Mouse (Mus musculus): Measurements from ENCODE around the gene Rims3. TPM values are rescaled to one million over a fixed set of nuclear protein-coding genes. Genes with fewer than 3 reads are reported as not detected.
A peak's percentile ranks its signal among the peaks of the same experiment; 100 is the strongest.

The Rims3 gene
- polyA plus RNA-seq, 1 experiment from 2014 or later, result 0.26 TPM

- Histone ChIP-seq H3K4me2 (replicated peaks; ENCODE audit: low read depth, low read length) (no peak overlapping the region), H3K36me3 (ENCODE audit: insufficient read depth, low read length) (no peaks in the 10 kb centered on the region), H3K9me3 (ENCODE audit: low read length) (no peaks in the 10 kb centered on the region), H3K27me3 (replicated peaks; ENCODE audit: insufficient read depth, low read length) (0 out of 2 replicates have a peak, but pooled peaks cover 9% of the 10 kb centered on the region), H3K4me3 (ENCODE audit: low read depth, low read length) (no peak overlapping the region), H3K27ac (ENCODE audit: low read length) (no peak overlapping the region), H3K4me1 (ENCODE audit: insufficient read depth, low read depth, low read length) (no peaks in the 10 kb centered on the region), H3K9ac (replicated peaks; ENCODE audit: low read depth) (no peak overlapping the region)
- ATAC-seq, result no peak
- TF ChIP-seq EP300 (IDR thresholded peaks at IDR 0.05) (no peak), CTCF (IDR thresholded peaks at IDR 0.05) (no peak)
- no peak for DNase-seq (ENCODE audit: low spot score)
- 51% methylated on average over 7 of the region's 7 CpGs for WGBS
Observed at GRCm38 (mm10) chr4:120859865-120860264, 5.2 kb downstream of the Rims3 start.

- ATAC-seq (peak; percentile 41; the same call in 1 of the 2 replicates), DNase-seq (ENCODE audit: low spot score) (peak; percentile 61)
- H3K27me3 ChIP-seq (replicated peaks; ENCODE audit: insufficient read depth, low read length), result no peaks in the 10 kb centered on the region
- H3K4me1 ChIP-seq (ENCODE audit: insufficient read depth, low read depth, low read length), result no peaks in the 10 kb centered on the region
- no peak overlapping the region for H3K9ac ChIP-seq (replicated peaks; ENCODE audit: low read depth)
- no peak overlapping the region for H3K4me2 ChIP-seq (replicated peaks; ENCODE audit: low read depth, low read length)
- no peak overlapping the region for H3K4me3 ChIP-seq (ENCODE audit: low read depth, low read length)
- no peak overlapping the region for H3K27ac ChIP-seq (ENCODE audit: low read length)
- TF ChIP-seq EP300 (IDR thresholded peaks at IDR 0.05) (no peak), CTCF (IDR thresholded peaks at IDR 0.05) (no peak)
- no peaks in the 10 kb centered on the region for H3K9me3 ChIP-seq (ENCODE audit: low read length)
- H3K36me3 ChIP-seq (ENCODE audit: insufficient read depth, low read length), result no peaks in the 10 kb centered on the region
- 3% methylated on average over 6 of the region's 6 CpGs for WGBS
Observed at GRCm38 (mm10) chr4:120866211-120866610, 11.6 kb downstream of the Rims3 start.

GRCm38 (mm10) chr4:120868246-120868645, 13.6 kb downstream of the Rims3 start:
- Histone ChIP-seq H3K9ac (replicated peaks; ENCODE audit: low read depth) (no peak overlapping the region), H3K9me3 (ENCODE audit: low read length) (no peaks in the 10 kb centered on the region), H3K4me3 (ENCODE audit: low read depth, low read length) (no peak overlapping the region), H3K4me2 (replicated peaks; ENCODE audit: low read depth, low read length) (no peak overlapping the region), H3K27ac (ENCODE audit: low read length) (no peak overlapping the region), H3K36me3 (ENCODE audit: insufficient read depth, low read length) (no peaks in the 10 kb centered on the region), H3K4me1 (ENCODE audit: insufficient read depth, low read depth, low read length) (no peaks in the 10 kb centered on the region), H3K27me3 (replicated peaks; ENCODE audit: insufficient read depth, low read length) (no peaks in the 10 kb centered on the region)
- DNase-seq (ENCODE audit: low spot score) (no peak), ATAC-seq (no peak)
- 57% methylated on average over 5 of the region's 5 CpGs for whole genome bisulfite sequencing
- TF ChIP-seq EP300 (IDR thresholded peaks at IDR 0.05) (no peak), CTCF (IDR thresholded peaks at IDR 0.05) (no peak)

- WGBS, result 57% methylated on average over 3 of the region's 3 CpGs
- Histone ChIP-seq H3K9me3 (ENCODE audit: low read length) (no peaks in the 10 kb centered on the region), H3K4me1 (ENCODE audit: insufficient read depth, low read depth, low read length) (no peaks in the 10 kb centered on the region), H3K4me3 (ENCODE audit: low read depth, low read length) (no peak overlapping the region), H3K27ac (ENCODE audit: low read length) (no peak overlapping the region), H3K36me3 (ENCODE audit: insufficient read depth, low read length) (no peaks in the 10 kb centered on the region), H3K27me3 (replicated peaks; ENCODE audit: insufficient read depth, low read length) (no peaks in the 10 kb centered on the region), H3K4me2 (replicated peaks; ENCODE audit: low read depth, low read length) (no peak overlapping the region), H3K9ac (replicated peaks; ENCODE audit: low read depth) (no peak overlapping the region)
- TF ChIP-seq EP300 (IDR thresholded peaks at IDR 0.05), result no peak
- TF ChIP-seq CTCF (IDR thresholded peaks at IDR 0.05), result no peak
- DNase-seq (ENCODE audit: low spot score) (no peak), ATAC-seq (no peak)
Observed at GRCm38 (mm10) chr4:120868988-120869387, 14.4 kb downstream of the Rims3 start.

GRCm38 (mm10) chr4:120870262-120870748, 15.7 kb downstream of the Rims3 start:
- DNase-seq (ENCODE audit: low spot score) (no peak), ATAC-seq (no peak)
- WGBS, result 52% methylated on average over 7 of the region's 7 CpGs
- Histone ChIP-seq H3K4me1 (ENCODE audit: insufficient read depth, low read depth, low read length) (no peaks in the 10 kb centered on the region), H3K4me2 (replicated peaks; ENCODE audit: low read depth, low read length) (no peak overlapping the region), H3K4me3 (ENCODE audit: low read depth, low read length) (no peak overlapping the region), H3K9ac (replicated peaks; ENCODE audit: low read depth) (no peak overlapping the region), H3K9me3 (ENCODE audit: low read length) (no peaks in the 10 kb centered on the region), H3K36me3 (ENCODE audit: insufficient read depth, low read length) (no peaks in the 10 kb centered on the region), H3K27ac (ENCODE audit: low read length) (no peak overlapping the region), H3K27me3 (replicated peaks; ENCODE audit: insufficient read depth, low read length) (no peaks in the 10 kb centered on the region)
- no peak for TF ChIP-seq EP300 (IDR thresholded peaks at IDR 0.05)
- no peak for TF ChIP-seq CTCF (IDR thresholded peaks at IDR 0.05)

GRCm38 (mm10) chr4:120875961-120876360, 21.3 kb downstream of the Rims3 start:
- no peaks in the 10 kb centered on the region for H3K36me3 ChIP-seq (ENCODE audit: insufficient read depth, low read length)
- no peak overlapping the region for H3K27ac ChIP-seq (ENCODE audit: low read length)
- H3K27me3 ChIP-seq (replicated peaks; ENCODE audit: insufficient read depth, low read length), result no peaks in the 10 kb centered on the region
- no peak for DNase-seq (ENCODE audit: low spot score)
- TF ChIP-seq EP300 (IDR thresholded peaks at IDR 0.05) (no peak), CTCF (IDR thresholded peaks at IDR 0.05) (no peak)
- no peaks in the 10 kb centered on the region for H3K9me3 ChIP-seq (ENCODE audit: low read length)
- H3K4me3 ChIP-seq (ENCODE audit: low read depth, low read length), result no peak overlapping the region
- ATAC-seq, result no peak
- 40% methylated on average over 3 of the region's 3 CpGs for WGBS
- H3K9ac ChIP-seq (replicated peaks; ENCODE audit: low read depth), result no peak overlapping the region
- no peak overlapping the region for H3K4me2 ChIP-seq (replicated peaks; ENCODE audit: low read depth, low read length)
- H3K4me1 ChIP-seq (ENCODE audit: insufficient read depth, low read depth, low read length), result no peaks in the 10 kb centered on the region

GRCm38 (mm10) chr4:120878728-120879127, 24.1 kb downstream of the Rims3 start:
- no peaks in the 10 kb centered on the region for H3K9me3 ChIP-seq (ENCODE audit: low read length)
- WGBS, result 57% methylated on average over 3 of the region's 3 CpGs

More at GRCm38 (mm10) chr4:120878728-120879127, 24.1 kb downstream of the Rims3 start:
- no peaks in the 10 kb centered on the region for H3K36me3 ChIP-seq (ENCODE audit: insufficient read depth, low read length)
- H3K9ac ChIP-seq (replicated peaks; ENCODE audit: low read depth), result no peak overlapping the region
- no peak overlapping the region for H3K27ac ChIP-seq (ENCODE audit: low read length)
- no peak for ATAC-seq
- no peak for DNase-seq (ENCODE audit: low spot score)
- H3K27me3 ChIP-seq (replicated peaks; ENCODE audit: insufficient read depth, low read length), result no peaks in the 10 kb centered on the region
- H3K4me3 ChIP-seq (ENCODE audit: low read depth, low read length), result no peak overlapping the region
- TF ChIP-seq CTCF (IDR thresholded peaks at IDR 0.05) (no peak), EP300 (IDR thresholded peaks at IDR 0.05) (no peak)
- H3K4me2 ChIP-seq (replicated peaks; ENCODE audit: low read depth, low read length), result no peak overlapping the region
- H3K4me1 ChIP-seq (ENCODE audit: insufficient read depth, low read depth, low read length), result no peaks in the 10 kb centered on the region

All from lung, postnatal 0 days (tissue).